Mouse (Mus musculus) erythroblast, adult 5-6 weeks (primary cell): ENCODE data around the gene F13a1. TPM values are rescaled to one million over a fixed set of nuclear protein-coding genes. Genes with fewer than 3 reads are reported as not detected.

Source experiments
- ATAC-seq: replicated peaks from 2 replicates; pipeline ENCODE4 v1.8.0; 2016; ENCODE audit warnings: moderate number of reproducible peaks, mild to moderate bottlenecking, moderate TSS enrichment, inconsistent platforms; ENCODE audit not compliant: poor library complexity, low FRiP score, severe bottlenecking
- total RNA-seq, 2 experiments: library from RNA; stranded (forward) in 1 of 2; stranded (reverse) in 1 of 2; fragments of 150-400 nt in 1 of 2; fragments of 200-764, 138-1000 nt in 1 of 2; gene quantifications; 2 replicates each; pipeline versions ENCODE4 v1.2.3 to v1.2.4; 2015 to 2017; ENCODE audit warnings: low replicate concordance in 2 of 2

The F13a1 gene
- total RNA-seq, 2 experiments from 2014 or later: 52.6 to 62.8 TPM

DNA sequence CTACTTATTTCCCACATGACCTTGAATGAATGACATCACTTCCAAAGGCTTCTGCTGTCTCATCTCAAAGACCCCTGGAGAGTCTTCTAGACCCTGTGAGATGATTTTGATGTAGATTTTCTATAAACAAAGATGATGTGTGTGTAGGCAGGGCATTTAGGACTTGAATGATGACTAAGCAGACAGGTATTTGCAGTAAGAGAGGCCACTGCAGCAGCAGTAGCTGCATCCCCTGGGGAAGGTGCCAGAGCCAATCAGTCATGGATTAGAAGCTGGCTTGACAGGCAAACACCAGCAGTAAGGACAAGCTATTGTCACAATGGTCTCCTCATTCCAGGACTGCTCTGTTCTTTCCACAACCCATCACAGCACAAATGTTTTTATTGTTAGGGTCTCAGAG lies 87.1 kb downstream of the F13a1 start:
- ATAC-seq: no peak

DNA sequence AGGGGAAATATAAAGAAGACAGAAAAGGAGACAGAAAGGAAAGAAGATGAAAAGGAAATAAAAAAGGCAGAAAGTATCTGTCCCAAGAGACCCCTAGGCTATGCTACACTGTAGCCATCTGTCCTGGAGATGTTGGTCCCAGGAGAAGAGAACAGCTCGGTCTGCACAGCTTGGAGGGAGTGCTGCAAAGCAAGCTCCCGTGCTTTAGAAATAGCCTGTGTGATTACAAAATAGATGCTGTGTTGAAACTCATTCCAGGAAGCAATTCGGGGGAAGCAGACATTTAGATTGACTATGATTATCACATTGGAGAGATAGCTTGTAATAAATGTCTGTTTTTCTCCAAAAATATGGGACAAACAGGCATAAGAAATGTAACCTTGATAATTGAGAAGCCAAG lies 91.0 kb downstream of the F13a1 start:
- ATAC-seq: no peak

DNA sequence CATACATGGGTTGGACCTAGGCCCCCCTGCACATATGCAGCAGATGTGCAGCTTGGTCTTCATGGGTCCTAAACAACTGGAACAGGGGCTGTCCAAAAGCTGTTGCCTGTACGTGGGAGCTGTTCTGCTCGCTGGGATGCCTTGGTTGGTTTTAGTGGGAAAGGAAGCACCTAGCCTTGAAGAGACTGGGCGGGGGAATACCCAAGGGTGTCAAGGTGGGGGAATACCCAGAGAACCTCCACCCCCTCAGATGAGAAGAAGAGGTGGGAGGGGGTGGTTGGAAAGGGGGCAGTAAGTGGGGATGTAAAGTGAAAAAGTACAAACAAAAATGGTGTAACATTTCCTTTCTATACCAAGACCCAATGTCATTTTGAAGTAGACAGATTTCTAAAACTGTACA lies 95.1 kb downstream of the F13a1 start:
- ATAC-seq: no peak

DNA sequence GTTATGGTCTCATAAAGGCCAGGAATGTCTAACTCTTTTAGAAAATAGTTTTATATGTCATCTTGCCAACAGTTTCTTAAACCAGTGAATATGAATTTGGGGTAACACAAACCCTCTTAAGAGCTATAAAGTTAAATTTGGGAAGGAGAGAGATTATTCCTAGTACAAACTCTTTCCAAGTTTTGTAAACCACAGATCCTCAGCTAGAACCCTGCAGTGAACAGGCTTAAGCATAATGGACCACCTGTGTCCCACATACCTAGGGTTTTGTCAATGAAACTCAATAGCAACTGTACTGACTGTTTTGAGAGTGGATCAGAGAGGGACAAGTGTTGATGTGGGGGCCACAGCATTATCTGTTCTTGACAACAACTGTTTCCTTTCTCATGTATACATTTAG lies 96.4 kb downstream of the F13a1 start:
- no peak for ATAC-seq

DNA sequence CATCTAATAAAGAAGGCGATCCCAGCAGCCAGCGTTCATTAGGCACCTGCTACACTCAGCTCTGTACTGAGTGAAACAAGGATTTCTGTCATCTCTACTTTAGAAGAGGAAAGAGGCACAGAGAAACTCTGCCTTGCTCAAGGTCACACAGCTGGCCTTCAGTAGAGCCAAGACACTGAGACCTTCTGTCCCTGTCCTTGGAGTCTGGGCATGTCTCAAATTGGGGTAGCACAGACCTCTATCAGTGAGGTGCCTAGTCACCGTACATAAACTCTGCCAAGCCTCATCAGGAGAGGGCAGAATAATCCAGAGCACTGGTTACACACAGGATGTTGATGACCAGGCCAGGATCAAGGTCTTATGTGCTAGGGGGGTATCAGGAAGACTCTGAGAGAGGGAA lies 108.2 kb downstream of the F13a1 start:
- ATAC-seq: no peak

DNA sequence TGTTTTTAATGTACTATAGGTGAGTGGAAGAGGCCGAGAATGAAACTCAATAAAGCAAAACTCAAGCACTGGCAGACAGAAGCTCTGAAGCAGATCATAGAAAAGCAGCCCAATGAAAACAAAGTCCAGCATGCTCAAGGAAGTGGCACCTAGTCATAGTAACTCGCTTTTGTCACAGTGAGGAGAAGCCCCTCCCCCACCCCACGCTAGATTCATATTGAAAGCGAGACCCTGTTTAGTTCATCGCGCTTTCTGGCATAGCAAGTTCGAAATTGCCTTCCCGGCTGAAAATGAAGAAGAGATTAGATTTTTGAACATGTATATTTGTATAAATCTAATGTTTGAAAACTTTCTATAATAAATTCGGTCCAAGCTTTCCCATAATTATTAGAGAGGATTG lies 118.0 kb downstream of the F13a1 start:
- ATAC-seq: no peak

DNA sequence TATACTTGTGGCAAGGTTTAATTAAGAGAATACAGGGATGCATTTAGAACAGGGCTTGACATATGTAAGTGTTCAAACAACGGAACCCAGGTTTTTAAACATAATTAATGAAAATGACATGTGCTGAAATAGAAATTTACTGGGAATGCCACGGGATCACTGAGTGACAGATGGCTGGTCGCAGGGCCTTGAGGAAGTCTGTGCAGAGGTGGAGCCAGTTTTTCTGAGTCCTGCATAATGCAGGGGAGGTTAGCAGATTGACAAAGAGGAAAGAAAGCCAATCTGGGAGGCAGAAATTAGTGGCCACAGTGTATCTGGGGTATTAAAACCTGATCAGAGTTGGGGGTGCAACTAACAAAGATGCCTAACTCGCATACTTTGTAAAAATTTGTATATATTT lies 130.3 kb downstream of the F13a1 start:
- no peak for ATAC-seq

DNA sequence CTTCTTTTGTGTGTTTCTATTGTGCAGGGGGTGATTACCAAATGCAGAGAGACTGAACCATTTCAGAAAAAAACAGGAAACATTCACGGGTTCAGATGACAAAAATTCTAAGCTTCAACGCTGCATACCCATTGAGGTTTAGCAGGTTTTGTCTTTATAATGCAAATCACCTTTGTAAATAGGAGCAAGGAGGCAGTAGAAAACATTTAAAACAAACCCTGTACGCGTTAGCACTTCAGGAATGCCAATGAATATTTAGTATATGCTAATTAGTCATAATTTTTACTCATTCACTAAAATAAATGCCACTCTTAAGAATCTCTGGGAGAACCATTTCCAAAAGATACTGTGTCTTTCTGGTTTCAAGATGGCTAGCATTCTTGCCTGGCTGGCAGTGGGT lies 146.2 kb downstream of the F13a1 start:
- no peak for ATAC-seq

DNA sequence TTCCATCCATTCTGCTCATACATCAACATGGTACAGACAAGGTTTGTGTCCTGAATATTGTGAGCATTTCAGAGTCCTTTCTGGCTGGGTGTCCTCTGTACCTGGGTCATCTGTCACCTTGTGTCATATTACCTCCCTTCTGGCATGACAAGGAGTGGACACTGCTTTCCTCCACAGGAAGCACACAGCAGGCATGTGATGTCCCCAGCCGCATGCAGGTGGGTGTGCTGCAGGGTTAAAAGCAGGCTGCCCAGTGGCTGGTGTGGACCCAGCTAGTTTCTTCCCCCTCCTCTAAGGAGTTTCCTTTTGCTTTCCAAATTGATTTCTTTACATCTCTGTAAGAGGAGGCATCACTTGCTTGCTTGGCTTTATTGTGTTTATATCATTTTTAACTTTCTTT lies 146.6 kb downstream of the F13a1 start:
- ATAC-seq: no peak

DNA sequence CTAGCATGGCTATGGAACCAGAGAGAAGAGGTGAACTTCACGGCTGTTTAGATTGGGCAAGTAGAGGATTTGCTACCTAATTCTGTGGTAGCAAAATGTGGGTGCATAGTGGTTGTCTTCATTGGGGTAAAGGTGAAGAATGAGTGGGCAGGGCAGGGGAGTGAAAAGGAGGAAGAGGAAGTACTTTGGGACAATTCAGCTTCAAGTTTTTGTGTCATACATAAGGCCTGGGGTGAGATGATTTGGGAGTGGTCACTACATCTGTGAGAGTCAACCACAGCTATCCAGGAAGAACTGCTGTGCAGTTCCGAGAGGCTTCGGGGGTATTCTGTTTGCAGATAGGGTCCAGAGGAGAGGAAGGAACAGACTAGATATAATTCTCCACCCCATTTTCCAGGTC lies 148.4 kb downstream of the F13a1 start:
- ATAC-seq: no peak

DNA sequence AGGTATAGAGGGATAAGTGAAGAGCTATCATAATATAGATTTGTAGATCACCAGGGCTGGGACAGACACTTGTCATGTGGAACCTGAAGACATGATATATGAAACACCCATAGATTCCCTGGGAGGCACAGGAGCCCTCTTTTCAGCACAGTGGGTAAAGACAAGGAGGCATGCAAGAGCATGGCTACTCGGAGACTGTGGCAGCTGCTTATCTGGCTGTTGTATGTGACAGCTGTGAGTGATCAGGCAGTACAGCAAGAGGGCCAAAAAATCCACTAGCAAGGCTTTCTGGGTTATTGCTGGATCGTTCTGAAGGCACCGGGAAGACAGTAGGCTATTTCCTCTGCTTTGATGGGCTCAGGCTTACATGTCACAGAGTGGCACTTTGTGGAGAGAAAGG lies 149.0 kb downstream of the F13a1 start:
- no peak for ATAC-seq

DNA sequence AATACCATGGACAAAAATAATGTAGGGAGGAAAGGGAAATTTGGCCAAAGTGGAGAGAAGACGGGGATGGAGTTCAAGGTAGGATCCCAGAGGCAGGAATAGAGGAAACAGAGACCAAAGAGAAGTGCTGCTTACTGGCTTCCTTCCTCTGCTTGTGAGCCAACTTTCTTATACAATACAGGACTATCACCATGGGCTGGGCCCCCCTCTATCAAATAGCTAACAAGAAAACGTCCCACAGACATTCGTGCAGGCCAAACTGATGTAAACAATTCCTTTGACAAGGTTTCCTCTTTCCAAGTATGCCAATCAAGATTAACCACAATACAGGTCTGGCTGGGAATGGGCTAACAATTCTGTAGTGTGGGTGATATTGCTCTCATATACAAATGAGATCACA lies 154.0 kb downstream of the F13a1 start:
- ATAC-seq: no peak

DNA sequence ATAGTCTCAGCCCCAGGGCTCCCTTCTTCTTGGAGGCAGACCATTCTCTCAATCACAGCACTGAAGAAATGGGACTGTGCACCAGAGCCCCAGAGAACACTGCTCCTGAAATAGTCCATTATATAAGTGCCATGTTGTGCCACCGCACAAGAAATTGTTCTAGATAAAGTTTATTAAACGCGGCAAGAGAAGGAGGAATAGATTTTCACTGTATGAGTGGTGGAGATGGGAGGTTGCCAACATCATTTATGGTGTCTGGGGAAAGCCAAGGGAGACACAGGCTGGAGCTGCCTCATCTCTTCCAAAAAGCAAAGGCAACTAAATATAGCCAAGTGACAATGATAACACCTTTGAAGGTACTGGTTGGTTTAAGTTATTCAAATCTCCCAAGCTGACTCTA lies 156.3 kb downstream of the F13a1 start:
- ATAC-seq: no peak

DNA sequence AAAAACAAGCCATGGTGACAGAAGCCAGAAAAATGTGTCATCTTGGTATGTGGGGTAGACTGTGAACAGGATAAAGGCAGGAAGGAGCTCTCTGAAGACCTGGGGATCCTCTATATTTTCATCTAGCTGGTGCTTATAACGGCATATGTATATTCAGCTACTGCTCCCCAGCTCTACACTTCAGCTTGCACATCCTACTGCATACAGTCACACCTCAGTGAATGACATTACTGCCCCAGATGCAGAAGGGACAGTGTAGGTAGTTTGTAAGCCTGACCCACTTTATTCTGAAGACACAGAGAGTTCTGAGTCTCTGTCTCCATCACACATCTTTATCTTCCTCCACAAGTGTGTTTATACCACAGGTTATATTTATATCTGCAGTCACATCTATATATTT lies 157.8 kb downstream of the F13a1 start:
- no peak for ATAC-seq

DNA sequence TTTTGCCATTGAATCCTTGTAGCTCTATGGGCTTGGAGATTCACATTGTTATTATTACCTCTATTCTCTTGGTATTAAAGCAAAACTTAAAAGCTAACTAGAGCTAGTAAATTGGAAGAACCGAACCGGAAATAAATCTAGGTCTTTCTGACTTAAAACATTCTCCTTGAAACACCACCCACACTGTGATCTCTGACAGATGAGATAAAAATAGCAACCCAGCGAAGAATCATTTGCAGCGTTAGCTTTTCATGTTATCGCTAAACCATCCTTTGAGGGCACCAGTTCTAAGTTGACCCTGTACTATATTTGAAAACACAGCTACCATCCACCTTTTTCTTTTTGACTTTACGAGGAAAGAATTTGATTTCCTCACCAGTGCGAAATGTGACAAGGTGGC lies 164.1 kb downstream of the F13a1 start:
- ATAC-seq: no peak

DNA sequence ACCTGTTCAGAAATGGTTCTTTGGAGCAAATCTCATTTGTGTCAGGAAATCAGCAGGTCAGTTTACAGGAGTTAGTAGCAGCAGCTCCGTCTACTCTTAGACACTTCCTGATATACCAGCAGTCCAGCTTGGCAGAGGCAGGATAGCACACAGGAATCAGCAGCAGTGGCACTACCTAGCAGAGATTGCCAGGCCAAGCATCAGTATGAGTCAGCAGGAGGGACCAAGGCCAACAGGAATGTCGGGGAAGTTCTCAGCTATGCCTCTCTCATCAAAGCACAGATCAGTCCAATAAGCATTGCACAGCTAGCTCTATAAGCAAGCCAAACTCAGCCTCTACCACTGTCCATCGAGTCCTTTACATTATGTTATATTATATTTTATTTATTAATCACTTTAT lies 210.9 kb downstream of the F13a1 start:
- no peak for ATAC-seq
